Mouse (Mus musculus) ES-E14 (cell line): ENCODE data around the gene Tktl1. TPM values are rescaled to one million over a fixed set of nuclear protein-coding genes. Genes with fewer than 3 reads are reported as not detected.
A peak's percentile ranks its signal among the peaks of the same experiment; 100 is the strongest.

ENCODE experiments used
- DNase-seq: peaks from one replicate; pipeline ENCODE4 v3.0.0-alpha.2; 2013; ENCODE audit warnings: low read depth, low spot score
- H3K27ac ChIP-seq: 2 replicates; pipeline ENCODE4 v1.5.1; 2012; ENCODE audit warnings: low read depth, mild to moderate bottlenecking, low read length, moderate library complexity, mixed read lengths; ENCODE audit not compliant: poor library complexity, insufficient read depth, severe bottlenecking
- H3K36me3 ChIP-seq: 2 replicates; pipeline ENCODE4 v1.6.1; 2012; ENCODE audit warnings: mild to moderate bottlenecking, low read length, moderate library complexity, mixed read lengths; ENCODE audit not compliant: control insufficient read depth, poor library complexity, insufficient read depth, severe bottlenecking
- H3K4me1 ChIP-seq, 2 experiments: fragments of 150-350 bp in 1 of 2; sonication (generic) in 1 of 2; 2 replicates each; pipeline ENCODE4 v1.6.1; 2012; ENCODE audit warnings: low read length in 2 of 2, mild to moderate bottlenecking in 1 of 2, mixed read lengths in 1 of 2; ENCODE audit not compliant: control insufficient read depth in 2 of 2, insufficient read depth in 2 of 2, poor library complexity in 1 of 2
- H3K4me3 ChIP-seq, 2 experiments: fragments of 150-350 bp in 1 of 2; sonication (generic) in 1 of 2; 2 replicates each; pipeline ENCODE4 v1.5.1; 2012; ENCODE audit warnings: low read length in 2 of 2, low read depth in 1 of 2, mild to moderate bottlenecking in 1 of 2, mixed read lengths in 1 of 2; ENCODE audit not compliant: insufficient read depth in 1 of 2, poor library complexity in 1 of 2, severe bottlenecking in 1 of 2
- H3K9ac ChIP-seq: 2 replicates; pipeline ENCODE4 v1.6.1; 2012; ENCODE audit warnings: low read depth, mild to moderate bottlenecking, low read length, mixed read lengths; ENCODE audit not compliant: poor library complexity, insufficient read depth, severe bottlenecking
- H3K9me3 ChIP-seq: fragments of 150-350 bp; sonication (generic); 2 replicates; pipeline ENCODE4 v1.6.1; 2012; ENCODE audit warnings: low read depth, mild to moderate bottlenecking, low read length; ENCODE audit not compliant: control insufficient read depth, insufficient read depth
- CHD2 ChIP-seq: IDR thresholded peaks from 2 replicates; pipeline ENCODE4 v1.6.1; 2014; ENCODE audit warnings: mild to moderate bottlenecking, low read depth, low read length, inconsistent platforms
- HCFC1 ChIP-seq: IDR thresholded peaks from 2 replicates; pipeline ENCODE4 v1.6.1; 2012; ENCODE audit warnings: low read length, inconsistent platforms, borderline replicate concordance; ENCODE audit not compliant: insufficient read depth
- MAFK ChIP-seq: IDR thresholded peaks from 2 replicates; pipeline ENCODE4 v1.6.1; 2014; ENCODE audit warnings: mild to moderate bottlenecking, low read depth, low read length, inconsistent platforms; ENCODE audit not compliant: insufficient read depth
- ZC3H11A ChIP-seq: IDR thresholded peaks from 2 replicates; pipeline ENCODE4 v1.6.1; 2012; ENCODE audit warnings: low read depth, mild to moderate bottlenecking, inconsistent platforms, low read length, borderline replicate concordance
- ZNF384 ChIP-seq: IDR thresholded peaks from 2 replicates; pipeline ENCODE4 v1.6.1; 2012; ENCODE audit warnings: low read depth, low read length, inconsistent platforms
- in situ Hi-C, 2 experiments: fragments of 600-800 bp; cut with MboI; formaldehyde crosslinking; loops; one replicate each; pipeline ENCODE4 v1.15.1; 2025; ENCODE audit warnings: low sequenced_read_pairs in 2 of 2, inconsistent platforms in 1 of 2; ENCODE audit not compliant: unreplicated experiment in 2 of 2
- total RNA-seq: library from RNA; depleted of rRNA; stranded (reverse); fragments of 300-350 nt; gene quantifications from 2 replicates; pipeline ENCODE4 v1.2.3, GENCODE M21; 2012

The Tktl1 gene
- total RNA-seq, 1 experiment = 0.89 TPM

- no peak overlapping the region for H3K4me3 ChIP-seq
- in situ Hi-C loops = loop anchor here (10.0 to 25.0 kb wide), 2 partner anchors 171 to 281 kb away; partner anchors contain the start of gene Hcfc1 (in 1 of the 2)
- no peak for DNase-seq
These were observed 66.3 kb downstream of the Tktl1 start for GRCm38 (mm10) chrX:74243396-74243795.

DNA sequence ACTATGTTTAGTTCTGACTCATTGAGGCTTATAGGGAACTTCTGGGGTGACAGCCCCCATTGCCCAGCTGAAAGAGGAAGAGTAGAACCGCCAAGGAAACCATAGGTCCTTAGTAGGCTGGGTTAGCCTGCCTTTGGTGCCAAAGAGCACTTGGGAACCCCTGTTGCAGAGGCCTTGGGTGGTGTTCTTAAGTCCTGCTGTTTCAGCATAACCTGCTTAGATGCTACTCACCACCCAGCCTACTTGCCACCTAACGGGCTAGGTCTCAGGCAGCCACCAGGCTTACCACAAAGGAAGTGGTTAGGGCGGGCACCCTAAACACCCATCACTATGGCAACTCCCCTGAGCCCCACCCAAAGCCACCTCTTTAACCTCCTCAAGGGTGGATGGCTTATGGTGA lies 66.7 kb downstream of the Tktl1 start:
- H3K4me1 ChIP-seq = no peaks in the 10 kb centered on the region
- TF ChIP-seq ZNF384 = no peak
- no peak for TF ChIP-seq MAFK
- no peak for TF ChIP-seq ZC3H11A
- TF ChIP-seq HCFC1 = no peak
- TF ChIP-seq CHD2 = no peak
- peaks cover 46% of the 10 kb centered on the region for H3K36me3 ChIP-seq
- H3K4me3 ChIP-seq = peak overlapping the region; percentile 33 to 51; a peak in 1 of 4 replicates
- in situ Hi-C loops = loop anchor here (10.0 to 25.0 kb wide), 2 partner anchors 171 to 282 kb away; partner anchors contain the start of gene Hcfc1 (in 1 of the 2)
- no peak for DNase-seq
- H3K9ac ChIP-seq = no peak overlapping the region
- H3K27ac ChIP-seq = no peak overlapping the region
- no peaks in the 10 kb centered on the region for H3K9me3 ChIP-seq

More at GRCm38 (mm10) chrX:74243396-74243795, 66.3 kb downstream of the Tktl1 start:
- Histone ChIP-seq H3K9ac (no peak overlapping the region), H3K9me3 (no peaks in the 10 kb centered on the region), H3K27ac (no peak overlapping the region), H3K36me3 (peaks cover 46% of the 10 kb centered on the region), H3K4me1 (no peaks in the 10 kb centered on the region)
- no peak for TF ChIP-seq CHD2
- TF ChIP-seq ZC3H11A = no peak
- TF ChIP-seq ZNF384 = no peak
- TF ChIP-seq HCFC1 = no peak
- no peak for TF ChIP-seq MAFK

GRCm38 (mm10) chrX:74244614-74245083 lies 67.6 kb downstream of the Tktl1 start:
- H3K4me3 ChIP-seq = peak overlapping the region; percentile 85 to 96
- TF ChIP-seq ZC3H11A = no peak
- no peak for TF ChIP-seq ZNF384
- TF ChIP-seq CHD2 = no peak
- TF ChIP-seq HCFC1 = no peak
- TF ChIP-seq MAFK = 0 out of 2 replicates have a peak, but pooled peaks have one; percentile 38
- in situ Hi-C loops = loop anchor here (10.0 to 25.0 kb wide), 2 partner anchors 170 to 282 kb away; partner anchors contain the start of gene Hcfc1 (in 1 of the 2)
- peak overlapping the region; percentile 51; the same call in 1 of the 2 replicates for H3K9ac ChIP-seq
- H3K36me3 ChIP-seq = peaks cover 38% of the 10 kb centered on the region
- 0 out of 4 replicates have a peak, but pooled peaks cover 0 to 3% of the 10 kb centered on the region in 2 experiments for H3K4me1 ChIP-seq
- no peak overlapping the region for H3K27ac ChIP-seq
- no peak for DNase-seq
- H3K9me3 ChIP-seq = no peaks in the 10 kb centered on the region

- TF ChIP-seq ZNF384 (0 out of 2 replicates have a peak, but pooled peaks have one; percentile 29), MAFK (no peak)
- H3K9me3 ChIP-seq = no peaks in the 10 kb centered on the region
- peak overlapping the region; percentile 67; the same call in 1 of the 2 replicates for H3K9ac ChIP-seq
- peak overlapping the region; percentile 85 to 96 for H3K4me3 ChIP-seq
- DNase-seq = no peak
- H3K36me3 ChIP-seq = peaks cover 34% of the 10 kb centered on the region
- no peak overlapping the region for H3K27ac ChIP-seq
- 0 out of 4 replicates have a peak, but pooled peaks cover 0 to 3% of the 10 kb centered on the region in 2 experiments for H3K4me1 ChIP-seq
- in situ Hi-C loops = loop anchor here (10.0 to 25.0 kb wide), 2 partner anchors 170 to 283 kb away; partner anchors contain the start of gene Hcfc1 (in 1 of the 2)
These were observed 68.0 kb downstream of the Tktl1 start for GRCm38 (mm10) chrX:74245107-74245506.
